Mouse (Mus musculus) testis, adult 2 months (tissue): ENCODE data around the gene Meis1.

Experiments used
- CTCF ChIP-seq: fragments of 200-500 bp; IDR thresholded peaks from 2 replicates; pipeline ENCODE4 v1.5.1; 2012; ENCODE audit warnings: low read depth, mild to moderate bottlenecking, inconsistent platforms, low read length, moderate library complexity; ENCODE audit not compliant: control insufficient read depth, insufficient read depth, insufficient replicate concordance
- POLR2A ChIP-seq: fragments of 200-500 bp; IDR thresholded peaks from 2 replicates; pipeline ENCODE4 v1.6.1; 2012; ENCODE audit warnings: low read depth, mild to moderate bottlenecking, inconsistent platforms, low read length, moderate library complexity; ENCODE audit not compliant: control insufficient read depth

- TF ChIP-seq CTCF (no peak), POLR2A (peak; percentile 69)
Measured at GRCm38 (mm10) chr11:19018489-19019203, at the start of gene Meis1.
